Mouse (Mus musculus): ENCODE measurements around the gene Gm17324.

GRCm38 (mm10) chr9:78401596-78401995 is 47.0 kb downstream of the Gm17324 start:
- TF ChIP-seq CTCF (IDR thresholded peaks at IDR 0.05; ENCODE audit: low read depth, low read length) (no peak), POLR2A (IDR thresholded peaks at IDR 0.05; ENCODE audit: insufficient read depth, low read length) (no peak)
